In genomic region chr3:38753446-38754205, GRCm38 (mm10) we compare ENCODE assay signal across 18 mouse cellular contexts.
A peak's percentile ranks its signal among the peaks of the same experiment; 100 is the strongest.
DNase-seq lines count a peak whose midpoint lies in the region; ATAC-seq lines count a peak whose summit lies in the region.
"Had no signal": no experiment of that assay in that cellular context is flagged by ENCODE, and none has a peak within 500 bp of the region (broad histone marks: within the 10 kb centered on the region; RNA-seq: fewer than 3 reads in every experiment).

No protein-coding gene starts in this region.

- ATAC-seq in midbrain, embryonic 12.5 days (ENCODE audit: low FRiP score, low read depth) = no peak
- ATAC-seq: activated CD4-positive, CD25-positive, alpha-beta regulatory T cell, adult 4 months; Patski had no signal

- H3K4me3 ChIP-seq in midbrain, embryonic 12.5 days = no peak overlapping the region
- H3K4me3 ChIP-seq in midbrain, embryonic 10.5 days = no peak overlapping the region
- H3K4me3 ChIP-seq: limb, embryonic 15.5 days; myocyte had no signal

- DNase-seq in frontal cortex, adult 2 months (ENCODE audit: extremely low spot score in 1 of 2, low spot score in 1 of 2) = peak; percentile 7 to 16
- no peak for DNase-seq in frontal cortex, postnatal 25 days (ENCODE audit: low spot score in 2 of 2)
- DNase-seq in midbrain, embryonic 10.5 days (ENCODE audit: low spot score) = no peak
- peak; percentile 33 for DNase-seq in fat pad, adult 2 months (ENCODE audit: extremely low read depth, low read depth, low spot score)
- DNase-seq in telencephalon, adult 2 months (ENCODE audit: low read depth, low spot score) = peak; percentile 31
- no peak for DNase-seq in thymus, postnatal 36 days
- DNase-seq: adrenal gland, postnatal 25 days; cerebellum, adult 9-10 months; gastrocnemius, postnatal 10 days; kidney, adult 8-10 months; lung, postnatal 10 days; right cerebral cortex, postnatal 25 days; thymus, postnatal 25 days had no signal

- no peak overlapping the region for H3K9ac ChIP-seq in midbrain, embryonic 12.5 days (replicated peaks)
- H3K9ac ChIP-seq: limb, embryonic 15.5 days had no signal

- no peak overlapping the region for H3K4me2 ChIP-seq in midbrain, embryonic 12.5 days (replicated peaks)
- H3K4me2 ChIP-seq: limb, embryonic 15.5 days had no signal

- peaks cover 16% of the 10 kb centered on the region; the same call in 1 of the 2 replicates for H3K4me1 ChIP-seq in midbrain, embryonic 12.5 days
- 0 out of 2 replicates have a peak, but pooled peaks cover 4% of the 10 kb centered on the region for H3K4me1 ChIP-seq in midbrain, embryonic 10.5 days
- H3K4me1 ChIP-seq: limb, embryonic 15.5 days had no signal

- H3K9me3 ChIP-seq in midbrain, embryonic 12.5 days = no peaks in the 10 kb centered on the region
- H3K9me3 ChIP-seq in midbrain, embryonic 10.5 days (replicated peaks) = no peaks in the 10 kb centered on the region
- H3K9me3 ChIP-seq: limb, embryonic 15.5 days had no signal

- H3K36me3 ChIP-seq in midbrain, embryonic 12.5 days = no peaks in the 10 kb centered on the region
- no peaks in the 10 kb centered on the region for H3K36me3 ChIP-seq in midbrain, embryonic 10.5 days
- H3K36me3 ChIP-seq: limb, embryonic 15.5 days had no signal

- H3K27ac ChIP-seq in midbrain, embryonic 12.5 days (replicated peaks) = peak overlapping the region; percentile 63
- H3K27ac ChIP-seq in midbrain, embryonic 10.5 days (replicated peaks) = no peak overlapping the region
- H3K27ac ChIP-seq: limb, embryonic 15.5 days had no signal

- no peaks in the 10 kb centered on the region for H3K27me3 ChIP-seq in midbrain, embryonic 12.5 days
- no peaks in the 10 kb centered on the region for H3K27me3 ChIP-seq in midbrain, embryonic 10.5 days (ENCODE audit: low read depth, poor library complexity, severe bottlenecking)
- H3K27me3 ChIP-seq: limb, embryonic 15.5 days had no signal

- WGBS in midbrain, embryonic 12.5 days = 82% methylated on average over 2 of the region's 2 CpGs
- WGBS in midbrain, embryonic 10.5 days = 86% methylated on average over 2 of the region's 2 CpGs

Comparison
In these comparisons a context has a peak if more than half of its experiments do, and no peak if none do; other contexts are left out.
1. DNase-seq: peak in frontal cortex, adult 2 months (2 of 2), fat pad, adult 2 months (single experiment) and telencephalon, adult 2 months (single experiment); none in frontal cortex, postnatal 25 days (0 of 2), midbrain, embryonic 10.5 days (single experiment) and thymus, postnatal 36 days (0 of 2).